In the genomic region with DNA sequence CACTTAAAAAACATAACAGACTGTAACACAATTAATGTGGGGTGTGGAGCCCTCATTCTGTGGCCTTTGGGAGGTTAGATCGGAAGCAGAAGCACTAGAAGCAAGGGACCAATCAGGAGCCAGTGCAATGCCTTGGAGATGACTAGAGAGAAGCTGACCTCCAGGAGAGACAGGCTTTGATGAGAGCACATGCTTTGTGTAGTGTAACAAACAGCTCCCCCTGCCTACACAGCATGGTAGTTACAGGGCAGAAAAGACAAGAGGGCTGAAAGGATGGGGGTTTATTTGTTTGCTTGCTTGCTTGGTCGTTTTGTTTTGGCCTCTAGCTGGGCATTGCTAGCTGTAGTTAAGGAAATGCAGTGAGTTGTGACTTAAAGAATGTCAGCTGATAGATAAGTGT, we compare ENCODE assay signal across 10 mouse cellular contexts. TPM values are rescaled to one million over a fixed set of nuclear protein-coding genes. Genes with fewer than 3 reads are reported as not detected.
DNase-seq lines count a peak whose midpoint lies in the region; ATAC-seq and TF ChIP-seq lines count a peak whose summit lies in the region.
"Had no signal": no experiment of that assay in that cellular context is flagged by ENCODE, and none has a peak within 500 bp of the region (broad histone marks: within the 10 kb centered on the region; RNA-seq: fewer than 3 reads in every experiment).

No protein-coding gene starts in this region.

- H3K4me2 ChIP-seq in kidney, embryonic 14.5 days (replicated peaks; ENCODE audit: low read depth, low read length) = no peak overlapping the region
- H3K4me2 ChIP-seq in heart, postnatal 0 days (ENCODE audit: low read depth, low read length) = no peak overlapping the region
- no peak overlapping the region for H3K4me2 ChIP-seq in lung, embryonic 14.5 days
- H3K4me2 ChIP-seq: embryonic facial prominence, embryonic 15.5 days had no signal

- no peak overlapping the region for H3K27ac ChIP-seq in kidney, embryonic 14.5 days (ENCODE audit: low read depth, low read length)
- H3K27ac ChIP-seq in ES-Bruce4 (ENCODE audit: insufficient read depth, low read length) = no peak overlapping the region
- no peak overlapping the region for H3K27ac ChIP-seq in heart, postnatal 0 days (ENCODE audit: low read depth)
- no peak overlapping the region for H3K27ac ChIP-seq in lung, embryonic 14.5 days (ENCODE audit: low read depth)
- H3K27ac ChIP-seq: embryonic facial prominence, embryonic 15.5 days; macrophage had no signal

- TF ChIP-seq CTCF in ES-Bruce4 (IDR thresholded peaks at IDR 0.05; ENCODE audit: low read depth, low read length) = peak; percentile 7
- peak; percentile 94 for TF ChIP-seq CTCF in heart, postnatal 0 days (IDR thresholded peaks at IDR 0.05; ENCODE audit: low read depth)
- TF ChIP-seq CTCF in lung, embryonic 14.5 days (IDR thresholded peaks at IDR 0.05; ENCODE audit: low read depth) = peak; percentile 74

- no peak for ATAC-seq in kidney, embryonic 14.5 days (ENCODE audit: low FRiP score, low TSS enrichment)
- ATAC-seq in heart, postnatal 0 days (ENCODE audit: insufficient read depth, low read depth) = peak; percentile 67; the same call in 1 of the 2 replicates
- no peak for ATAC-seq in lung, embryonic 14.5 days (ENCODE audit: insufficient read depth)

- TF ChIP-seq EP300 in ES-Bruce4 (IDR thresholded peaks at IDR 0.05; ENCODE audit: insufficient read depth, low read depth, low read length) = no peak
- no peak for TF ChIP-seq EP300 in heart, postnatal 0 days (IDR thresholded peaks at IDR 0.05; ENCODE audit: low read depth)

- H3K9ac ChIP-seq in kidney, embryonic 14.5 days (ENCODE audit: low read depth, low read length) = no peak overlapping the region
- no peak overlapping the region for H3K9ac ChIP-seq in ES-Bruce4 (ENCODE audit: low read depth, poor library complexity, severe bottlenecking)
- no peak overlapping the region for H3K9ac ChIP-seq in heart, postnatal 0 days (replicated peaks; ENCODE audit: low read depth, low read length)
- no peak overlapping the region for H3K9ac ChIP-seq in lung, embryonic 14.5 days
- H3K9ac ChIP-seq: embryonic facial prominence, embryonic 15.5 days had no signal

- WGBS in kidney, embryonic 14.5 days = 12% methylated on average over 2 of the region's 2 CpGs
- WGBS in heart, postnatal 0 days = 14% methylated on average over 2 of the region's 2 CpGs
- WGBS in lung, embryonic 14.5 days = 12% methylated on average over 2 of the region's 2 CpGs

- H3K9me3 ChIP-seq in kidney, embryonic 14.5 days (ENCODE audit: control insufficient read depth, low read length) = no peaks in the 10 kb centered on the region
- H3K9me3 ChIP-seq in ES-Bruce4 (replicated peaks; ENCODE audit: control insufficient read depth, insufficient read depth, low read length, poor library complexity, severe bottlenecking) = no peaks in the 10 kb centered on the region
- no peaks in the 10 kb centered on the region for H3K9me3 ChIP-seq in heart, postnatal 0 days (replicated peaks; ENCODE audit: control insufficient read depth, low read length)
- no peaks in the 10 kb centered on the region for H3K9me3 ChIP-seq in lung, embryonic 14.5 days (ENCODE audit: low read depth, low read length)
- H3K9me3 ChIP-seq: embryonic facial prominence, embryonic 15.5 days had no signal

- H3K4me3 ChIP-seq in kidney, embryonic 14.5 days (ENCODE audit: low read length) = no peak overlapping the region
- no peak overlapping the region for H3K4me3 ChIP-seq in ES-Bruce4 (ENCODE audit: low read depth, low read length)
- no peak overlapping the region for H3K4me3 ChIP-seq in heart, postnatal 0 days (ENCODE audit: low read depth, low read length)
- no peak overlapping the region for H3K4me3 ChIP-seq in lung, embryonic 14.5 days (ENCODE audit: low read depth, low read length)
- H3K4me3 ChIP-seq: embryonic facial prominence, embryonic 15.5 days had no signal

- no peak for TF ChIP-seq POLR2A in ES-Bruce4 (IDR thresholded peaks at IDR 0.05; ENCODE audit: insufficient read depth, low read length)

- DNase-seq in kidney, adult 11 months = peak; percentile 6
- DNase-seq in cerebellum, adult 9-10 months = peak; percentile 45
- DNase-seq in heart, postnatal 0 days (ENCODE audit: low spot score) = peak; percentile 65
- peak; percentile 51 for DNase-seq in lung, embryonic 14.5 days
- DNase-seq in splenic B cell, adult 2 months (ENCODE audit: low read depth, low spot score) = peak; percentile 31
- no peak for DNase-seq in gastrocnemius, postnatal 4 days (ENCODE audit: low spot score in 2 of 2)

- no peaks in the 10 kb centered on the region for H3K36me3 ChIP-seq in kidney, embryonic 14.5 days (ENCODE audit: control insufficient read depth, insufficient read depth, low read length)
- no peaks in the 10 kb centered on the region for H3K36me3 ChIP-seq in ES-Bruce4 (ENCODE audit: control insufficient read depth, insufficient read depth, low read length, poor library complexity, severe bottlenecking)
- no peaks in the 10 kb centered on the region for H3K36me3 ChIP-seq in heart, postnatal 0 days (replicated peaks; ENCODE audit: control insufficient read depth, insufficient read depth, low read length)
- no peaks in the 10 kb centered on the region for H3K36me3 ChIP-seq in lung, embryonic 14.5 days (ENCODE audit: insufficient read depth)
- H3K36me3 ChIP-seq in splenic B cell, adult 2 months (ENCODE audit: control insufficient read depth, insufficient read depth, low read length, poor library complexity, severe bottlenecking) = no peaks in the 10 kb centered on the region
- H3K36me3 ChIP-seq: embryonic facial prominence, embryonic 15.5 days had no signal

- peaks cover 3% of the 10 kb centered on the region; the same call in 1 of the 2 replicates for H3K27me3 ChIP-seq in kidney, embryonic 14.5 days (ENCODE audit: control insufficient read depth, insufficient read depth, low read length)
- no peaks in the 10 kb centered on the region for H3K27me3 ChIP-seq in ES-Bruce4 (ENCODE audit: control insufficient read depth, insufficient read depth, low read length, poor library complexity, severe bottlenecking)
- no peaks in the 10 kb centered on the region for H3K27me3 ChIP-seq in heart, postnatal 0 days (ENCODE audit: control insufficient read depth, insufficient read depth, low read length)
- no peaks in the 10 kb centered on the region for H3K27me3 ChIP-seq in lung, embryonic 14.5 days (ENCODE audit: insufficient read depth, low read length)
- H3K27me3 ChIP-seq in splenic B cell, adult 2 months (ENCODE audit: control insufficient read depth, insufficient read depth, low read length, poor library complexity, severe bottlenecking) = no peaks in the 10 kb centered on the region

- no peaks in the 10 kb centered on the region for H3K4me1 ChIP-seq in kidney, embryonic 14.5 days (ENCODE audit: control insufficient read depth, insufficient read depth, low read length)
- H3K4me1 ChIP-seq in ES-Bruce4 (ENCODE audit: control insufficient read depth, insufficient read depth, low read length) = no peaks in the 10 kb centered on the region
- no peaks in the 10 kb centered on the region for H3K4me1 ChIP-seq in heart, postnatal 0 days (ENCODE audit: control insufficient read depth, insufficient read depth)
- no peaks in the 10 kb centered on the region for H3K4me1 ChIP-seq in lung, embryonic 14.5 days (ENCODE audit: insufficient read depth)
- H3K4me1 ChIP-seq: embryonic facial prominence, embryonic 15.5 days had no signal

RNA-seq across cellular contexts. Expression of a gene that starts 25.3 kb away (rescaled TPM):
- polyA plus RNA-seq in kidney, embryonic 14.5 days (2014; fragmentation: Nextera tagmentation; extraction: Ambion mirVana) = 33.4 and 40.5 TPM in 2 replicates
- 20.1 and 21.5 TPM in 2 replicates for polyA plus RNA-seq in ES-Bruce4 (2011; ENCODE audit: insufficient read depth, insufficient read length, low read depth, missing spikeins)
- 4.5 and 11.3 TPM in 2 replicates for total RNA-seq in heart, postnatal 0 days (2014; rRNA removed; ENCODE audit: low replicate concordance)
- polyA plus RNA-seq in heart, postnatal 0 days (2015; fragmentation: Nextera tagmentation; extraction: Ambion mirVana) = 22.8 and 23.4 TPM in 2 replicates
- polyA plus RNA-seq in lung, embryonic 14.5 days (2014; fragmentation: Nextera tagmentation; extraction: Ambion mirVana) = 31.7 and 37.2 TPM in 2 replicates
- 10 to 100 TPM; 11.9 to 15.1 TPM for total RNA-seq in gastrocnemius, postnatal 4 days (2021)

RNA-seq across cellular contexts. Expression of a gene that starts 25.5 kb away (rescaled TPM):
- polyA plus RNA-seq in kidney, embryonic 14.5 days (2014; fragmentation: Nextera tagmentation; extraction: Ambion mirVana) = 0.06 and 0.20 TPM in 2 replicates
- polyA plus RNA-seq in ES-Bruce4 (2011; ENCODE audit: insufficient read depth, insufficient read length, low read depth, missing spikeins) = 0.18 and 0.46 TPM in 2 replicates
- total RNA-seq in heart, postnatal 0 days (2014; rRNA removed; ENCODE audit: low replicate concordance) = 6.4 and 14.7 TPM in 2 replicates
- polyA plus RNA-seq in heart, postnatal 0 days (2015; fragmentation: Nextera tagmentation; extraction: Ambion mirVana) = 7.4 and 7.6 TPM in 2 replicates
- 0.14 and 0.37 TPM in 2 replicates for polyA plus RNA-seq in lung, embryonic 14.5 days (2014; fragmentation: Nextera tagmentation; extraction: Ambion mirVana)
- 10 to 100 TPM; 14.6 to 18.4 TPM for total RNA-seq in gastrocnemius, postnatal 4 days (2021)
- polyA plus RNA-seq: macrophage had no signal

RNA-seq across cellular contexts. Expression of a gene that starts 50.1 kb away (rescaled TPM):
- 0.23 and 0.69 TPM in 2 replicates for polyA plus RNA-seq in kidney, embryonic 14.5 days (2014; fragmentation: Nextera tagmentation; extraction: Ambion mirVana)
- 0.73 and 1.4 TPM in 2 replicates for polyA plus RNA-seq in ES-Bruce4 (2011; ENCODE audit: insufficient read depth, insufficient read length, low read depth, missing spikeins)
- total RNA-seq in heart, postnatal 0 days (2014; rRNA removed; ENCODE audit: low replicate concordance) = 0.43 and 1.1 TPM in 2 replicates
- 0.10 and 0.11 TPM in 2 replicates for polyA plus RNA-seq in heart, postnatal 0 days (2015; fragmentation: Nextera tagmentation; extraction: Ambion mirVana)
- polyA plus RNA-seq in lung, embryonic 14.5 days (2014; fragmentation: Nextera tagmentation; extraction: Ambion mirVana) = 0.16 and 0.79 TPM in 2 replicates
- 1 to 10 TPM; 1.1 to 1.6 TPM for total RNA-seq in gastrocnemius, postnatal 4 days (2021)

Comparison
In these comparisons a context has a peak if more than half of its experiments do, and no peak if none do; other contexts are left out.
1. DNase-seq: peak in kidney, adult 11 months (single experiment), cerebellum, adult 9-10 months (single experiment), heart, postnatal 0 days (single experiment), lung, embryonic 14.5 days (single experiment) and splenic B cell, adult 2 months (single experiment); none in gastrocnemius, postnatal 4 days (0 of 2).
2. CTCF ChIP-seq: peak in every context shown above with its lines; median percentile 94 in heart, postnatal 0 days; 74 in lung, embryonic 14.5 days; 7 in ES-Bruce4.